Mouse (Mus musculus): ENCODE data around the gene Phlda3. TPM values are rescaled to one million over a fixed set of nuclear protein-coding genes. Genes with fewer than 3 reads are reported as not detected.

Gene Phlda3
- polyA plus RNA-seq, 1 experiment from 2014 or later = 70.5 TPM

GRCm38 (mm10) chr1:135777046-135777445 lies 11.1 kb downstream of the Phlda3 start:
- 90% methylated on average over 1 of the region's 1 CpGs for WGBS
- peaks cover 36% of the 10 kb centered on the region for H3K4me1 ChIP-seq (replicated peaks)
- H3K27me3 ChIP-seq = 0 out of 2 replicates have a peak, but pooled peaks cover 3% of the 10 kb centered on the region
- H3K9me3 ChIP-seq (replicated peaks) = no peaks in the 10 kb centered on the region
- no peak overlapping the region for H3K4me3 ChIP-seq
- no peak overlapping the region for H3K9ac ChIP-seq
- H3K27ac ChIP-seq = no peak overlapping the region
- H3K36me3 ChIP-seq = no peaks in the 10 kb centered on the region
- ATAC-seq (replicated peaks; ENCODE audit: insufficient number of reproducible peaks, insufficient read depth, low FRiP score, low read depth) = no peak
- no peak overlapping the region for H3K4me2 ChIP-seq

- H3K4me2 ChIP-seq = peak within 1 kb of the TSS; percentile 20
- H3K9me3 ChIP-seq (replicated peaks) = no peaks in the 10 kb centered on the region
- 20% methylated on average over 22 of the region's 22 CpGs for WGBS
- no peak within 1 kb of the TSS for H3K4me3 ChIP-seq
- peak within 1 kb of the TSS; percentile 70 for H3K27ac ChIP-seq
- no peaks in the 10 kb centered on the region for H3K36me3 ChIP-seq
- ATAC-seq (replicated peaks; ENCODE audit: insufficient number of reproducible peaks, insufficient read depth, low FRiP score, low read depth) = peak; percentile 54
- H3K27me3 ChIP-seq = 0 out of 2 replicates have a peak, but pooled peaks cover 3% of the 10 kb centered on the region
- H3K4me1 ChIP-seq (replicated peaks) = peaks cover 36% of the 10 kb centered on the region
- no peak within 1 kb of the TSS for H3K9ac ChIP-seq
Measured at GRCm38 (mm10) chr1:135778780-135779535, 13.0 kb downstream of the Phlda3 start, which contains the start of gene Tnni1. Gene Tnni1 (plus strand): TSS chr1:135779434.

- Histone ChIP-seq H3K27ac (no peak overlapping the region), H3K9ac (no peak overlapping the region), H3K9me3 (replicated peaks) (no peaks in the 10 kb centered on the region), H3K4me3 (no peak overlapping the region), H3K36me3 (no peaks in the 10 kb centered on the region), H3K4me1 (replicated peaks) (peaks cover 36% of the 10 kb centered on the region), H3K4me2 (no peak overlapping the region), H3K27me3 (0 out of 2 replicates have a peak, but pooled peaks cover 3% of the 10 kb centered on the region)
- 60% methylated on average over 4 of the region's 4 CpGs for WGBS
- ATAC-seq (replicated peaks; ENCODE audit: insufficient number of reproducible peaks, insufficient read depth, low FRiP score, low read depth) = no peak
Measured at GRCm38 (mm10) chr1:135780649-135781048, 14.7 kb downstream of the Phlda3 start.

GRCm38 (mm10) chr1:135781220-135781619 lies 15.3 kb downstream of the Phlda3 start:
- H3K9me3 ChIP-seq (replicated peaks) = no peaks in the 10 kb centered on the region
- 12% methylated on average over 13 of the region's 13 CpGs for whole genome bisulfite sequencing
- H3K4me2 ChIP-seq = no peak overlapping the region
- H3K27ac ChIP-seq = no peak overlapping the region
- H3K27me3 ChIP-seq = 0 out of 2 replicates have a peak, but pooled peaks cover 3% of the 10 kb centered on the region
- peaks cover 31% of the 10 kb centered on the region for H3K4me1 ChIP-seq (replicated peaks)
- no peak overlapping the region for H3K9ac ChIP-seq
- no peak overlapping the region for H3K4me3 ChIP-seq
- H3K36me3 ChIP-seq = no peaks in the 10 kb centered on the region
- peak; percentile 47; the same call in 1 of the 2 replicates for ATAC-seq (replicated peaks; ENCODE audit: insufficient number of reproducible peaks, insufficient read depth, low FRiP score, low read depth)

- no peaks in the 10 kb centered on the region for H3K9me3 ChIP-seq (replicated peaks)
- no peak overlapping the region for H3K4me3 ChIP-seq
- WGBS = 50% methylated on average over 10 of the region's 10 CpGs
- H3K4me2 ChIP-seq = no peak overlapping the region
- peaks cover 18% of the 10 kb centered on the region for H3K4me1 ChIP-seq (replicated peaks)
- H3K9ac ChIP-seq = no peak overlapping the region
- 0 out of 2 replicates have a peak, but pooled peaks cover 3% of the 10 kb centered on the region for H3K27me3 ChIP-seq
- H3K36me3 ChIP-seq = no peaks in the 10 kb centered on the region
- peak overlapping the region; percentile 13; the same call in 1 of the 2 replicates for H3K27ac ChIP-seq
- no peak for ATAC-seq (replicated peaks; ENCODE audit: insufficient number of reproducible peaks, insufficient read depth, low FRiP score, low read depth)
Measured at GRCm38 (mm10) chr1:135782816-135783215, 16.9 kb downstream of the Phlda3 start.

- WGBS = 55% methylated on average over 3 of the region's 3 CpGs
- no peak overlapping the region for H3K27ac ChIP-seq
Measured at GRCm38 (mm10) chr1:135787799-135788198, 21.9 kb downstream of the Phlda3 start.

GRCm38 (mm10) chr1:135788708-135789107 lies 22.8 kb downstream of the Phlda3 start:
- peak overlapping the region; percentile 44 for H3K4me2 ChIP-seq
- no peaks in the 10 kb centered on the region for H3K36me3 ChIP-seq
- H3K27ac ChIP-seq = peak overlapping the region; percentile 35; the same call in 1 of the 2 replicates
- peaks cover 29% of the 10 kb centered on the region for H3K4me1 ChIP-seq (replicated peaks)
- H3K9ac ChIP-seq = no peak overlapping the region
- no peaks in the 10 kb centered on the region for H3K9me3 ChIP-seq (replicated peaks)
- no peaks in the 10 kb centered on the region for H3K27me3 ChIP-seq
- 12% methylated on average over 10 of the region's 10 CpGs for WGBS
- ATAC-seq (replicated peaks; ENCODE audit: insufficient number of reproducible peaks, insufficient read depth, low FRiP score, low read depth) = no peak
- 0 out of 2 replicates have a peak overlapping the region, but pooled peaks have one; percentile 2 for H3K4me3 ChIP-seq

More at GRCm38 (mm10) chr1:135787799-135788198, 21.9 kb downstream of the Phlda3 start:
- H3K36me3 ChIP-seq = no peaks in the 10 kb centered on the region
- H3K9me3 ChIP-seq (replicated peaks) = no peaks in the 10 kb centered on the region
- no peak for ATAC-seq (replicated peaks; ENCODE audit: insufficient number of reproducible peaks, insufficient read depth, low FRiP score, low read depth)
- no peaks in the 10 kb centered on the region for H3K27me3 ChIP-seq
- no peak overlapping the region for H3K9ac ChIP-seq
- peaks cover 22% of the 10 kb centered on the region for H3K4me1 ChIP-seq (replicated peaks)
- no peak overlapping the region for H3K4me2 ChIP-seq
- no peak overlapping the region for H3K4me3 ChIP-seq

- Histone ChIP-seq H3K4me2 (no peak overlapping the region), H3K9me3 (replicated peaks) (no peaks in the 10 kb centered on the region), H3K4me3 (no peak overlapping the region), H3K27me3 (no peaks in the 10 kb centered on the region), H3K27ac (no peak overlapping the region), H3K4me1 (replicated peaks) (peaks cover 40% of the 10 kb centered on the region), H3K9ac (no peak overlapping the region), H3K36me3 (no peaks in the 10 kb centered on the region)
- 11% methylated on average over 5 of the region's 5 CpGs for WGBS
- ATAC-seq (replicated peaks; ENCODE audit: insufficient number of reproducible peaks, insufficient read depth, low FRiP score, low read depth) = no peak
Measured at GRCm38 (mm10) chr1:135789815-135790214, 23.9 kb downstream of the Phlda3 start.

- Histone ChIP-seq H3K9me3 (replicated peaks) (no peaks in the 10 kb centered on the region), H3K9ac (no peak overlapping the region), H3K4me3 (no peak overlapping the region), H3K4me2 (no peak overlapping the region), H3K27ac (no peak overlapping the region), H3K4me1 (replicated peaks) (peaks cover 65% of the 10 kb centered on the region), H3K36me3 (no peaks in the 10 kb centered on the region), H3K27me3 (no peaks in the 10 kb centered on the region)
- 73% methylated on average over 13 of the region's 13 CpGs for WGBS
- no peak for ATAC-seq (replicated peaks; ENCODE audit: insufficient number of reproducible peaks, insufficient read depth, low FRiP score, low read depth)
Measured at GRCm38 (mm10) chr1:135792143-135792939, 26.4 kb downstream of the Phlda3 start.

- Histone ChIP-seq H3K9me3 (replicated peaks) (no peaks in the 10 kb centered on the region), H3K4me1 (replicated peaks) (peaks cover 67% of the 10 kb centered on the region), H3K36me3 (no peaks in the 10 kb centered on the region), H3K27ac (peak overlapping the region; percentile 90), H3K9ac (peak overlapping the region; percentile 56), H3K4me3 (peak overlapping the region; percentile 36), H3K4me2 (peak overlapping the region; percentile 66), H3K27me3 (no peaks in the 10 kb centered on the region)
- WGBS = 20% methylated on average over 27 of the region's 27 CpGs
- peak; percentile 29 for ATAC-seq (replicated peaks; ENCODE audit: insufficient number of reproducible peaks, insufficient read depth, low FRiP score, low read depth)
Measured at GRCm38 (mm10) chr1:135793370-135794215, 27.7 kb downstream of the Phlda3 start.

All from heart, embryonic 15.5 days (tissue).